Mouse (Mus musculus) C2C12 (cell line): ENCODE measurements at regions not wholly inside any gene's neighbourhood (a gene's known extent, or its start where the extent isn't known, plus 50 kb on each side); places are given as distances from the start of the nearest gene placed in this dataset.

Experiments used
- CTCF ChIP-seq: IDR thresholded peaks from one replicate; pipeline ENCODE4 v1.5.1; 2011; ENCODE audit not compliant: control insufficient read depth, insufficient read depth, insufficient read length
- MAX ChIP-seq: IDR thresholded peaks from one replicate; pipeline ENCODE4 v1.6.1; 2011; ENCODE audit warnings: mild to moderate bottlenecking, control low read depth
- USF1 ChIP-seq: IDR thresholded peaks from one replicate; pipeline ENCODE4 v1.6.1; 2011; ENCODE audit warnings: low read depth, mild to moderate bottlenecking, control low read depth, moderate library complexity

DNA sequence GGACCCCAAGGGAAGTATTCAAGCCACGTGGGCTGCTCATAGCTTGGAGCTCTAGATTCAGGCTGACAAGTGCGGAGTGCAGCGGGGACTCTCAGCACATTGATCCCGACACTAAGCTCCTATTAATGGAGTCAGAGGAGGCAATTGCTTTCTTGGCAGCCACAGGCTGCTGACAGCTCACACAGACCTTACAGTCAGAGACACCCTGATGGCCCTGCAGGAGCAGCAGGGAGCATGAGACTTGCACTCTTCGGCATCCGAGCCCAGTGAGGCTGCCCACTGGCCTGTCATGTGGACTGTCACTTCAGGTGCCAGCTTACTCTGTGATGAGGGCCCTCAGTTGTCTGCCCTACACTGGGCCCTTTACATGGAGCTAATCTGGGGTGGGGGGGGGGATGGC, 176.5 kb upstream of the Nlrp1b start:
- no peak for TF ChIP-seq MAX
- no peak for TF ChIP-seq CTCF
- TF ChIP-seq USF1 = no peak
